Mouse (Mus musculus) cerebellum, postnatal 36 days (tissue): ENCODE results near the gene Tex2.
"Not testable (repeated sequence)": the region's sequence is repeated elsewhere in the genome, so short reads cannot be mapped to it uniquely, and the experiment has no call there.

Experiments
- DNase-seq, 2 experiments: peaks; one replicate each; pipeline ENCODE4 v3.0.0; 2021 to 2022; ENCODE audit warnings: mixed read lengths in 2 of 2

Tex2 gene

DNA sequence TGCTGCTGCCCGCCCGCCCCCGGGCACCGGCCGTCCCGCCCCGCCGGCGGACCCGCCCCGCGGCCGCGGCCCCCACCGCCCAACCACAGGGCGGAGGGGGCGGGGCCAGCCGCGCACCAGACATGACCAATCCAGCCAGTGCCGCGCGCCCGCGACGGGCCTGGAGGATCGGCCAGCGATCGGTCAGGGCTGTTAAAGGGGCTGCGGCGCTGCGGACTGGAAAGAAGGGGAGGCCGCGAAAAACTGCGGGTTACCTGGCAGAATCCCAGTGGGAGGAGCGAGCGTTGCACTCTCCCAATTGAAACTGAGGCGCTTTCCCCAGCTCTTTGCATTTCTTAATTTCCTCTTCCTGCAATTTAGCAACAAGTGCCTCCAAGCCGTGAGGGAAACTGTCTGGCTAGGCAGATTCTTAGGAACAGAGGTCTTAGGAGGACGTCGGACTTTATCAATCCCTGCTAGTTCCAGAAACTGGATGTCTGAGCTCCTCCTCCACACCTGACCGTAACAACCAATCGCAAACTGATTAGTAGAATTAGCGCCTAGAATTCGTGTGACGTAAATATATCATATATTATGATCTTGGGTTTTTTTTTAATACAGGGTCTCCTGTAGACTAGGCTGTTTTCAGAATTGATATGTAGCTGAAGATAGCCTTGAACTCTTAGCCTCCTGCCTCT is at the start of gene Tex2:
Gene Tex2, minus strand, starts transcription at position 463 of the 677 bp plus-strand sequence.
- peak; percentile 97 to 99 for DNase-seq

DNA sequence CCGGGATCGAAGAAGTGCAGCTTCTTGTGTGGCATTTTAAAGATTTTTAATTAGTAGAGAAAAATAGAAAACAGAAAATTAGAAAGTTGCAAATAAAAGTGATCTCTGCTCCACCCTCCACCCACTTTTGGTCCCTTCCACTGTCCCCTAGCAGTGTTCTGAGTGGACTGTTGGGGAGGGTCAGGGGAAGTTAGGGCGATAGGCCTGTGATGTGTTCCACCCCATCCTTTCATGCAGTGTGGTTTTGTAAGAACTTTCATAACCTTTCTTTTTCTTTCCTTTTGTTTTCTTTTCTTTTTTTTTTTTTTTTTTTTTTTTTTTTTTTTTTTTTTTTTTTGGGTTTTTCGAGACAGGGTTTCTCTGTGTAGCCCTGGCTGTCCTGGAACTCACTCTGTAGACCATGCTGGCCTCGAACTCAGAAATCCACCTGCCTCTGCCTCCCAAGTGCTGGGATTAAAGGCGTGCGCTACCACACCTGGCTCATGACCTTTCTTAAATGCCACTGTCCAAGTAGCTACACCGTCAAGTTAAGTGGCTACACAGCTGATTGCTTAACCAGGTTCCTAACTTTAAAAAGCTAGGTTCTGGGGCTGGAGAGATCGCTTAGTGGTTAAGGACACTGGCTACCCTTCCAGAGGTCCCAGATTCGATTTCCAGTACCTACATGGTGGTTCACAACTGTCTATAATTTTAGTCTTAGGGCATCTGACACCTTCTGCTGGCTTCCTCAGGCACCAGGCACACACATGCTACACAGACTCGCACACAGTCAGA is 49.6 kb upstream of the Tex2 start:
- no peak for DNase-seq

DNA sequence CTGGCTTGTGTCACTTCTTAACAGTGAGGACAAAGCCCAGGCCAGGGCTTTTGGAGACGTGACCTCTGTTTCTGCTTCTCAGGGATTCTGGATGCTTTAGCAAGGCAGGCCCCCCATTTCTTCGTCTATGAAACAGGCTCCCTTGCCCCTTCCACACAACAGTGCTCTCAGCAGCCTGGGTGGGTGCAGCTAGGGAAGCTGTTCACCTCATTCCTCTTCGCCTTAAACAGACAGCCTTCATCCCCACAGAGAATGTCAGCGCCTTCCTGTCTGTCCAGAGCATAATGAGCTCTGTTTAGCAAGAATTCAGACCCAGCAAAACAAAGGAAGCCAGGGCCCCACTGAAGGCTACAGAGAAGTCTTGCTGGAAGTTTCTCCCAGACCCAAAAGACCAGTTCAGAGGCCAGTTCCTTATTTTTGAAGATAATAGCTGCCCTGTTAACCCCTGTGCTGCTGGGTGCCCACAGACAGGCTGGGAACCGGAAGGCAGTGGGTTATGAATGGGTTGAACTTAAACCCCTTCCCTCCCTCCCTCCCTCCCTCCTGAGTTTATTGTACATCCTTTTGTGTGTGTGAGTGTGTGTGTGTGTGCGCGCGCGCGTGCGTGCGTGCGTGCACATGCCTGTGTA is 47.3 kb upstream of the Tex2 start:
- DNase-seq, result no peak

DNA sequence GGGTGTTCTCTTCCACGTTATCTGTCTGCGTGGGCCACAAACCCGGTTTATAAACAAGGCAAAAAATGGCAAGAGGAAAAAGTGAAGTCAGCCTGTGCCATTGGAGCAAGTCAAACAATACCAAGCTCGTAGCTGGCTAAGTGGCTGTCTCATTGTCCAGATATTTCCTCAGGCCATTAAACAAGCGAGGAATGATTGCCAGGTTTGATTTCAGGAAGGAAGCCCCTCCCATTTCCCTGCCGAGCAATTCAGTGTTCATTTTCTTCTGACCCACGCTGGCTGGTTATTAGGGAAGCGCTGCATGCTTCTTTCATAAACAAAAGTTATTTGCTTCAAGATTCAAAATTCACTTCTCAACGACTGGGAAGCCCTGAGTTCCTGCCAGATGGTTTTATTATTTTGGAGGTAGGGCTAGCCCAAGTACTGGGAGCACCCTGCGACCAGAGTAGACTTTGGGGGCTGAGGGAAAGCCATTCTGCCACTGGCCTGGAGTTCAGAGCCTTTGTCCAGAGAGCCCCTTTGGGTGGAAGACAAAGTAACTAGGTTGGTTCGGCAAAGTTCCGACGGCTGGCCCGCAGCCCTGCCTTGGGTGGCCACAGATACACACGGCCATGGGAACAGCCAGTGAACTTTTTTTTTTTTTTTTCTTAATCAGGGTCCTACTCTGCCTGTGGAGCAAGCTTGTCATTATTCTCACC is 46.5 kb upstream of the Tex2 start:
- no peak for DNase-seq

- DNase-seq, result peak; percentile 84 to 89
These were observed 45.0 kb upstream of the Tex2 start for GRCm38 (mm10) chr11:106658051-106658880.

- DNase-seq, result not testable (repeated sequence)
These were observed 43.8 kb upstream of the Tex2 start for GRCm38 (mm10) chr11:106656896-106657498.

DNA sequence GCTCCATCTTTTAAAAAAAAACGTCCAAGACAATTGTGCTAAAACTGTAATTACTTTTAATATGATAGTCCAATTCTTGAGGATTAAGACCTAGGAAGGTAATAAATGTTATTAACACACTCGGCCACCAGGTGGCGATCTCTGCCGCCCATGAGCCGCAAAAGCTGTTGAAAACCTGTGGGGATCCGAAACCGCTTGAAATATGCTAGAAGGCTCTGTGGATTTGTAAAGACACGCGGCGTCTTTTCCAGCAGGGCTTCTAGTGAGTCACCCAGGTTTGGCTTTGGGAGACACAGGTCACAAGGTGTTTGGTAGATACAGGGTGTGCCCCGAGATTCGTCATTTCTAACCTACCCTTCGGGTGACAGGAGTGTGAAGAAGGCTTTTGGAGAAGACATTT is 35.1 kb upstream of the Tex2 start:
- DNase-seq, result peak; percentile 77 to 82

GRCm38 (mm10) chr11:106642966-106643637 is 29.9 kb upstream of the Tex2 start:
- no peak for DNase-seq

DNA sequence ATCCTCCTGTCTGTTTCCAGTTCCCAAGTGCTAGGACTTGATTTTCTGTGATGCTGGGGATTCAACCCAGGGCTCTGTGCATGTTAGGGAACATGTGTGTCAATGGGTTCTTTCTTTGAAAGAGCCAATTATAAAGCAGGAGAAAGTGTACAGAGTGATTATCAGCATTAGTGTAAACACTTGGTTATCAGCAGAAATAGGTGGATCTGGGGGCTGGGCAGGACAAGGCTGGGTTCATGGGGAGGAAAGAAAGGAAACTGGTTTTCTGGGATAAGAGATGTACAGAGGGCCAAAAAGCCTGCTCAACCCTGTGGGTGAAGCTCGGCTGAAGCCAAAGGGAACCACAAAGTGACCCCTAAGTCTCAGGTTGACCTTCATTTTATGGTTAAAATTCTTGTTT is 28.4 kb upstream of the Tex2 start:
- no peak for DNase-seq

DNA sequence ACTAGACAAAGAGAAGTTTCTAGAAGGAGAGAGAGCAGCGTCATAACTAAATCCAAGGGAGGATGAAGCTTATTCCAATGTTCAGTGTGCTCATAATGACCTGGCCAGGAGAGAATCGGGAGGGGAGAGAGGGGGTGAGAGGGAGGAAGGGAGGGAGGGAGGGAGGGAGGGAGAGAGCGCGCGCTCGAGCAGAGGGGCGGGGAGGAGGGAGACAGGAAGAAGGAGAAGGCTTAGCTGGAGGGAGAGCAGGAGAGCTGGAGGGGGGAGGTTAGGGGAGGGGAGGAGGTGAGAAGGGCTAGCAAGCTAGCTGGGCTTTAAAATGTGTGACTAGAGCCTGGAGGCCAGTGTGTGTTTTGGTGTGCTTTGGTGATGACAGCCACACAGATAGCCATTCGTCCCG is 26.8 kb upstream of the Tex2 start:
- DNase-seq, result no peak

DNA sequence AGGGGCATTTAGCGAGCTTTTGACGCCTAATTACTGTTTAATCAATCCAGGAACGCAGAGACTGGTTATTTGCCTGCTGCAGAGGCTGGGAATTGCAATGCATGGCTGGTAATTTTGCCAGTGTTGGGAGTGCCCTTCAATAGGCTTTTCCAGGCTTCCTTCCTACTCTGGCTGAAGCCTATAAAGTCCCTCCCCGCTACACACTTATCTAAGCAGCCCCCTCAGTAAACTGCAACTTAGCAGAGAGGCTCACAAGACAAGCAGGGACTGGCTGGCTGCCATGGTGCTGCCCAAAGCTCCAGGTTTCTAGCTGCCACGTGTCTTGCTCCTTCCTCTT is 26.1 kb upstream of the Tex2 start:
- DNase-seq, result no peak

DNA sequence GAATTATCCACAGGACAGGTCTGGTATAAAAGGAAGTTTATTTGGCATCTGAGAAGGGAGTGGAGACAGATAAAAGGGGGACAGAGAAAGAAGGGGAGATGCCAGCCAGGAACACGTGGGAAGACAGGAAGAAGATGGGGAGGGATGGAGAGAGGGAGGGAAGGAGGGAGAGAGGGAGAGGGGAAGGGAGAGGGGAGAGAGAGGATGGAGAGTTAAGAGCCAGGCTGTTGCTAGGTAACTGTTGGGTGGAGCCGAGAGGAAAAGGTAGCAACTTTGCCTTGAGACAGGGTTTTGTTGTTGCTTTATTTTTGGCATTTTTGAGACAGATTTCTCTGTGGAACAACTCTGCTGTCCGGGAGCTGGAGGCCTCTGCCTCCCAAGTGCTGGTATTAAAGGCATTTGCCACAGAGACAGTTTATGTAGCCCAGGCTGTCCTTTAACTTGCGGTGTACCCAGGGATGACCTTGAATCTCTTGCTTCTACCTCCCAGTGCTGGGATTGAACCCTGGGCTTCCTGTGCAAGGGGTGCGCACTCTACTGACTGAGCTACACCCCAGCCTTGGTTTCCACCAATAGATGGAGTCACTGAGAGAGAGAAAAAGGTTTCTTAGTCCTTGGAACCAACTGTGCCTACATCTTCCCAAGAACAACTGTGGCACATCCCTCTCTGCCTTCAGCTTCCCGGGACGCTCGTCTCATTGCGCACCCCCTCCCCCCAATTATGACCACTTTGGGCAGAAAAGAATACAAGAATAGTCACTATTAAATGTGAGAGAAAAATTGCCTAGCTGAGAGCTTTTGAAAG is 25.5 kb upstream of the Tex2 start:
- DNase-seq, result no peak

- DNase-seq, result no peak
These were observed 24.5 kb upstream of the Tex2 start for GRCm38 (mm10) chr11:106637754-106638153.

DNA sequence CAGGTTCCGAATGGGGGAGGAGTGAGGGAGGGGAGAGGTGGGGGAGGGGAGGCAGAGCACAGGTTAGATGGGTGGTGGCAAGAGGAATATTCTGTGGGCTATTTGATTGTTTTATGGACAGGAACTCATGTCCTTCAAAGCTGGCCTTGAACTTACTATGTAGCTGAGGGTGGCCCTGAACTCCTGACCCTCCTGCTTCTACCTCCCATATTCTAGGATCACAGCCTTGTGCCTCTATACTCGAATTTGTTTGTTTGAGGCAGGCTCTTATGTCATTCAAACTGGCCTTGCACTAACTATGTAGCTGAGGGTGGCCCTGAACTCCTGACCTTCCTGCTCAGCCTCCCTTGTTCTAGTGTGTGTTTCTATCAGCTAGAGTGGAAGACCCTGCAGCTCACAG is 22.7 kb upstream of the Tex2 start:
- DNase-seq, result no peak

GRCm38 (mm10) chr11:106634175-106634574 is 21.0 kb upstream of the Tex2 start:
- DNase-seq, result not testable (repeated sequence)

DNA sequence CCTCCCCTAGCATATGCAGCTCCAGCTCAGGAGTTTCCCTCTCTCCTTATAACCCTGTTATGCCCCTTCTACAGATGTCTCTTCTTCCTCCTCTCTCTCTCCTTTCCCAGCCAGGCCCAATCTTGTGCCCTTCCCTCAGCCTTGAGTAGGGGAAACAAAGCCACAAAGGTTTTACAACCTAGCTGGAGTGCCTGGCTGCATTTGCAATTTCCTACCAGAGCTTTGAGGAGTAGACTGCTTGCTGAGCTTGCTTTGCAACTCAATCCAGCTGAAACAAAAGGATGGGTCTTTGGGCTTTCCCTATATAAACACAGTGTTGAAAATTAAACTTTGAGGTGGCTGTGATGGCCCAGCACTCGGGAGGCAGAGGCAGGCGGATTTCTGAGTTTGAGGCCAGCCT is 20.2 kb upstream of the Tex2 start:
- no peak for DNase-seq

DNA sequence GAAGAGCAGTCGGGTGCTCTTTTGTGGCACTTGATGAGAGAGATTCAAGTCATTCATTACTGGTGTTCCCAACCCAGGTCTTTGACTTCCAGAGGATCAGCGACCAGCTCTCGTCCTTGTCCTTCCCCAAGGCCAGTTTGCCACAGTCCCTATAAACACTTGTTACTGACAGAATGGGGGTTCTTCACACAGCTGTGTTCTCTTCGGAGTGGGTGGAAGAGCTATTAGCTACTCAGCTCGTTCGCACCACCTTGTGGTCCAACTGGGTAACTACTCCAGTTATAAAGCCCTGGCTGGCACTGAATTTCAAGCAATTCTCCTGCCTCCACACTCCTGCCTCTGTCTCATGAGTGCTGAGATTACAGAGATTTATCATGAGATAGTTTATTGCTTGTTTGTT is 14.5 kb upstream of the Tex2 start:
- DNase-seq, result peak; percentile 66 to 70

DNA sequence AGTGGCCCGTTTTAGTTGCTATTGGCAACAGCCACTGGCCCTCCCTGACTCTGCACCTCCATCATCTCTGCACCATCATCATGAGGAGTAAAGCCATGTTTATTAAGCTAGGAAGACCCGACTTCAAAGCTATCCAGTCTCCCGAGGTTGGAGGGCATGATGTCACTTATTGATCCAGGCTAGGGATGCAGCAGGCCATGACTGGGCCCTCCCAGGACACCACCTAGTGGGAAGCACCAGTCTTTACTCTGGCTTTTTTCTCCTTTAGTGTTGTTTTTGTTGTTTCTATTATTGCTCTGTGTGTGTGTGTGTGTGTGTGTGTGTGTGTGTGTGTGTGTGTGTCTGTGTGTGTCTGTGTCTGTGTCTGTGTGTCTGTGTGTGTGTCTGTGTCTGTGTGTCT is 12.4 kb upstream of the Tex2 start:
- DNase-seq, result no peak

- DNase-seq, result no peak
These were observed 10.4 kb upstream of the Tex2 start for GRCm38 (mm10) chr11:106623629-106624028.

DNA sequence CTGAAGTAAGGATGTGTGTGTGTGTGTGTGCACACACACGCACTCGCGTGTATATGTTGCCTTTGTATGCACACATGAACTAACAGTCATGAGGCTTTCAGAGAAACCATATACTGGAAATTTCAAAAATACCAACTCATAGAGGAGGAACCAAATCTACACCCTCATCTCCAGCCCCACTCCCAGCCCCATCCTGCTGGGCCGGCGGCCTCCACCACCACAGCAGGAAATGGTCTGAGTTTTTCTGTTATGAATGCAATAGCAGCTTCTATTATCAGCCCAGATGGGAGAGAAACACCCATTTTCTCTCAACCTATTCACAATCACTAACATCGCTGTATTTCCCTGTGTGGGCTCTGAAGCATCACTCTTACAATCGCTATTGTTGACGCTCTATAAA is 8.8 kb upstream of the Tex2 start:
- no peak for DNase-seq

DNA sequence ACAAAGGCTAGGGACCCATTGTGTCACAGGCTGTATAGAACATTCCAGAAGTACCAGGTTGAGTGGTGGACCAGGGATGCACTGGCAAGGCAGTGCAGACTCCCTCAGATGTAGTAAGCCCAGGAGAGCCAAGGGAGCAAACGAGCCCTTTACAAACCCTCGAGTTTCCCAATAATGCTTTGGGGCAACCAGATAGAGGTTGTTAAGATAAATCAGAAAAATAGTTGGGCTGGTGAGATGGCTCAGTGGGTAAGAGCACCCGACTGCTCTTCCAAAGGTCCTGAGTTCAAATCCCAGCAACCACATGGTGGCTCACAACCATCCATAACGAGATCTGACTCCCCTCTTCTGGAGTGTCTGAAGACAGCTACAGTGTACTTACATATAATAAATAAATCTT is 5.5 kb upstream of the Tex2 start:
- DNase-seq, result not testable (repeated sequence)
